Mouse (Mus musculus): ENCODE measurements around the gene Pknox1. TPM values are rescaled to one million over a fixed set of nuclear protein-coding genes. Genes with fewer than 3 reads are reported as not detected.

Pknox1 gene
- polyA plus RNA-seq, 1 experiment from 2014 or later, result 42.4 TPM

DNA sequence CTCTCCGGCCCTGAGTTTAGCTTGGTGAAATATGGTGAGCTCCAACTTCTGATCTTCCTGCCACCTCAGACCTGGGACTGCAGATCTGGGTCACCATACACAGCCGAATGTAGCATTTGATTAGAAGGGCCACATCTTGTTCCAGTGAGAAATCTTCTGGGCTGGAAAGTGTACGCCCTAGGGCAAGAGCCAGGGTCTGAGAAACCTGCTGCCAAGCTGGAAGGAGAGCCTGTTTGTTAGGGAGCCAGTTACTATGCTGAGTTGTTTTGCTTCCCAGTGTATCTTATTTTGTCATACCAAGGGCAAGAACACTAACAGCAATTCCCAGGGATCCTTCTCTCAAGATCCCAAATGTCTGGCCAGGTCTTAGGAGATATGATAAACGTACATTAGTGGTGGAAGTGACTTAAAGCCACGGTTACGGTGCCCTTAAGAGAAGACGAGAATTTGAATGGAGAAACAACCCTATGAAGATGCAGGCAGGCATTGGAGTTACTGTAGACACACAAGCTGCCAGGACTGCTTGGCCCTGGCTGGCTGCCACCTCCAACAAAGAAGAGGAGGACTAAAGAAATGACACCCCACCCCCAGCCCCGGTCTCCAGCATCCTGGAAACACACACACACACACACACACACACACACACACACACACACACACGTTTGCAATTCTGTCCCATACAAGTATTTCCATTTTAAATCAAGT, 73.5 kb downstream of the Pknox1 start:
- ATAC-seq (ENCODE audit: borderline replicate concordance, extremely low read depth, low FRiP score, low TSS enrichment), result no peak
- WGBS, result 38% methylated on average over 9 of the region's 9 CpGs
- peak overlapping the region; percentile 35; the same call in 1 of the 2 replicates for H3K9ac ChIP-seq
- peaks cover 14% of the 10 kb centered on the region for H3K27me3 ChIP-seq
- no peak overlapping the region for H3K4me3 ChIP-seq
- peaks cover 24% of the 10 kb centered on the region for H3K4me1 ChIP-seq
- no peaks in the 10 kb centered on the region for H3K36me3 ChIP-seq
- H3K27ac ChIP-seq, result peak overlapping the region; percentile 42; the same call in 1 of the 2 replicates
- peak overlapping the region; percentile 99 for H3K4me2 ChIP-seq
- H3K9me3 ChIP-seq, result no peaks in the 10 kb centered on the region

DNA sequence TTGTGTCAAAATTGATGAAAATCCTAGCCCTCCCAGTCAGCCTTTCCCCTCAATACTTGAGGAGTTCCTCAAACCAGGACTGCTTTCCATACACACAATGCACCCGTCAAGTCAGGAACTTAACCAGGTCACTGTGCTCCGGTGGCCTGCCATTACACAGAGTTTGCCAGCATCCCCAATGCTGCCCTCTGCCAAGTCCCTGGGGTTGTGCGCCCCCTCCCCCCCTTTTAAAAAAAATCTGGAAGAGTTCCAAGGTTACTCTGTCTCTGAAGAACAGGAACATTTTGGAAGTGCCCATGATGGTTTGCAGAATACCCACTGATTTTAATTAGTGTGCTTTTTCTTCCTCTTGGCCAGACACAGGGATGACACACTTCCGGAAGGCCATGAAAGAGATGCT, 75.1 kb downstream of the Pknox1 start:
- no peak for ATAC-seq (ENCODE audit: borderline replicate concordance, extremely low read depth, low FRiP score, low TSS enrichment)
- Histone ChIP-seq H3K4me3 (no peak overlapping the region), H3K27ac (no peak overlapping the region), H3K4me2 (no peak overlapping the region), H3K27me3 (peaks cover 14% of the 10 kb centered on the region), H3K9ac (no peak overlapping the region), H3K4me1 (peaks cover 24% of the 10 kb centered on the region), H3K9me3 (no peaks in the 10 kb centered on the region), H3K36me3 (no peaks in the 10 kb centered on the region)
- WGBS, result 52% methylated on average over 4 of the region's 4 CpGs

DNA sequence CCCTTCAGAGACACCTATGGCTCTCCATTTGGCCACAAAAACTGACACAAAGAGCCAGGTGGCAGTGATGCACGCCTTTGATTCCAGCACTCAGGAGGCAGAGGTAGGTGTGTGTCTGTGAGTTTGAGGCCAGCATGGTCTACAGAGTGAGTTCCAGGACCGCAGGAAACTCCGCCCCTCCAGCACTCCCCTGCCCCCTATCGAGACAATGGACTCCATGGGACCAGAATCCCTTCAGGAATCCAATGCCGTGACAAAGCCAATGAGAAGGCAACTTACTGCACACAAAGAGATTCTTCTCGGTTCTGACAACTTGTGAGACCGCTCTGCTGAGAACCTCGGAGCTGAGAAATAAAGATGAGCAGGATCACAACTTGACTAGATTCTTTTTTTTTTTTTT, 77.8 kb downstream of the Pknox1 start:
- ATAC-seq (ENCODE audit: borderline replicate concordance, extremely low read depth, low FRiP score, low TSS enrichment), result no peak
- Histone ChIP-seq H3K4me1 (peaks cover 13% of the 10 kb centered on the region), H3K9ac (no peak overlapping the region), H3K36me3 (peaks cover 17% of the 10 kb centered on the region), H3K4me3 (no peak overlapping the region), H3K27ac (no peak overlapping the region), H3K4me2 (no peak overlapping the region), H3K27me3 (no peaks in the 10 kb centered on the region), H3K9me3 (no peaks in the 10 kb centered on the region)
- 46% methylated on average over 8 of the region's 8 CpGs for WGBS

- Histone ChIP-seq H3K4me3 (no peak overlapping the region), H3K4me1 (peaks cover 7% of the 10 kb centered on the region), H3K9me3 (no peaks in the 10 kb centered on the region), H3K27me3 (no peaks in the 10 kb centered on the region), H3K27ac (no peak overlapping the region), H3K36me3 (peaks cover 23% of the 10 kb centered on the region), H3K4me2 (no peak overlapping the region), H3K9ac (no peak overlapping the region)
- WGBS, result 68% methylated on average over 4 of the region's 4 CpGs
- ATAC-seq (ENCODE audit: borderline replicate concordance, extremely low read depth, low FRiP score, low TSS enrichment), result no peak
Observed at GRCm38 (mm10) chr17:31642913-31643312, 78.4 kb downstream of the Pknox1 start.

DNA sequence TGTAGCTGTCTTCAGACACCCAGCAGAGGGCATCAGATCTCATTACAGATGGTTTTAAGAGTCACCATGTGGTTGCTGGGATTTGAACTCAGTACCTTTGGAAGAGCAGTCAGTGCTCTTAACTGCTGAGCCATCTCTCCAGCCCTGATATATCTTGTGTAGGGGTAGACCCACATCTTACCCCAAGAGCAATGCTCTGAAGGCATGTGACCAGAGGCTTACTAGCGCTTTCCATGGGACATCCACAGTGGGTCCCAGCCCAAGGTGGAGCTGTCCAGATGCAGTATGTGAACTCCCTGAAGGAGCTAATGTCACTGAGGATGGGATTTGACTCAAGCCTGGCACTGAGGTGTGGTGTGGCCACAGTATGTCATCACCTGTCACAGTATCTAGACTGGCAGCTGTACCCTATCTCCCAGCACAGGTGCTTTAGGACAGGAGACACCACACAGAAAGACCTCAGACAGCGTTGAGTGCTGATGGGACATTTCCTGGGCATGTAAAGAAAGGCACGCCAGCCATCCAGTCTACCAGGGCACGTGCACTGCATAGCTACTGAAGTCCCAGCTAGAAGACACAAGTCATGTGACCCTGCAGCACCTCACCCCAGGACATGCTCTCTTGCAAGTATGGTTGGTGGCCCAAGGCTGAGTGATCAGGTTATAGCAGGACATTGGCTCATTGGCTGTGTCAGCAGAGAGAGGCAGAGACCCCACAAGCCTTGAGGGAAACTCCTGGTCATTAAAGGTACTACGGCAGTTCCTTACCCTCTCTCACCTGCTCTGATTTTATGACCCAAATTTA, 81.9 kb downstream of the Pknox1 start:
- 93% methylated on average over 5 of the region's 5 CpGs for WGBS
- ATAC-seq (ENCODE audit: borderline replicate concordance, extremely low read depth, low FRiP score, low TSS enrichment), result no peak
- no peaks in the 10 kb centered on the region for H3K27me3 ChIP-seq

DNA sequence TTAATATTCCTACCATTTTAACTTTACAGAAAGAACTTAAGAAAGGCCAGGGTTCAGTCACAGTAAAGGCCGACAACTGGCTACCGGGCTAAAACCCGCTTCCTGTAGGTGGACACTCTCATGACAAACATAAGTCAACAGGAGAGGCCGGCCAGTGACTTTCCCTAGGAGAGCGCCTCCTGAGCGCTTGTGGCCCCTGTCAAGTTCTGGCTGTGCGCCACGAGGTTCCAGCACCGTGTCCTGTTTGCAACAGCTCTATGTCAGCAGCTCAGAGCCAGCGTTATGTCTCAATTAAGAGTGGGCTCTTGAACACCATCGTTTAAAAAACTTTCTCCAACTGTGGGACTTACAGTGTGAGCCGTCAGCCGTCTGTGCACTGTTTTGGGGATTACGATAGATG, 87.6 kb downstream of the Pknox1 start:
- Histone ChIP-seq H3K36me3 (peaks cover 88% of the 10 kb centered on the region), H3K9ac (no peak overlapping the region), H3K4me2 (no peak overlapping the region), H3K4me3 (no peak overlapping the region), H3K9me3 (no peaks in the 10 kb centered on the region), H3K4me1 (peaks cover 13% of the 10 kb centered on the region), H3K27me3 (no peaks in the 10 kb centered on the region), H3K27ac (no peak overlapping the region)
- WGBS, result 73% methylated on average over 14 of the region's 14 CpGs
- ATAC-seq (ENCODE audit: borderline replicate concordance, extremely low read depth, low FRiP score, low TSS enrichment), result no peak

More for the DNA sequence above, 81.9 kb downstream of the Pknox1 start:
- Histone ChIP-seq H3K4me1 (no peaks in the 10 kb centered on the region), H3K27ac (no peak overlapping the region), H3K36me3 (peaks cover 57% of the 10 kb centered on the region), H3K4me3 (no peak overlapping the region), H3K9ac (no peak overlapping the region), H3K4me2 (no peak overlapping the region), H3K9me3 (no peaks in the 10 kb centered on the region)

DNA sequence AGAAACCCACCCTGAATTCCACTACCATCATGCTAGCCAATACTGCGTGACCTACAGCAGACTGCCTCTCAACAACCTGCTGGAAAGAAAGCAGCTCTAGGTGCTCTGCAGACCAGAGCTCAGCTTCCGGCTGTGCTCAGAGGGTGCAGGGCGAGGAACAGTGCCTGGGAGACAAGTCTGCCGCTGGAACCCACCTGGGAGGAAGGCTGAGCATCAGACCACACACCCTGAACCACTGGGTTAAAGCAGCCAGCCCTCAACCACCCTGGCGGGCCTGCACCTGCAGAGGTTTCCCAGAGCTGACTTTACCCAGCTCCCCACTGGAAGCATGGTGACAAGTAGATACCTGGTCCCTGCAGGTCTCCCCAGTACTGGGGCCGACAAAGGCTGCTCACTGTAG, 88.7 kb downstream of the Pknox1 start:
- Histone ChIP-seq H3K9me3 (no peaks in the 10 kb centered on the region), H3K4me1 (peaks cover 17% of the 10 kb centered on the region), H3K4me2 (no peak overlapping the region), H3K27me3 (no peaks in the 10 kb centered on the region), H3K4me3 (no peak overlapping the region), H3K9ac (no peak overlapping the region), H3K36me3 (peaks cover 77% of the 10 kb centered on the region), H3K27ac (0 out of 2 replicates have a peak overlapping the region, but pooled peaks have one; percentile 25)
- ATAC-seq (ENCODE audit: borderline replicate concordance, extremely low read depth, low FRiP score, low TSS enrichment), result 0 out of 2 replicates have a peak, but pooled peaks have one; percentile 47
- 73% methylated on average over 6 of the region's 6 CpGs for WGBS

- Histone ChIP-seq H3K9me3 (no peaks in the 10 kb centered on the region), H3K4me1 (peaks cover 21% of the 10 kb centered on the region), H3K4me2 (no peak overlapping the region), H3K4me3 (no peak overlapping the region), H3K36me3 (peaks cover 56% of the 10 kb centered on the region), H3K27me3 (no peaks in the 10 kb centered on the region), H3K27ac (no peak overlapping the region), H3K9ac (no peak overlapping the region)
- no peak for ATAC-seq (ENCODE audit: borderline replicate concordance, extremely low read depth, low FRiP score, low TSS enrichment)
- 65% methylated on average over 4 of the region's 4 CpGs for WGBS
Observed at GRCm38 (mm10) chr17:31655366-31655765, 90.8 kb downstream of the Pknox1 start.

- Histone ChIP-seq H3K4me1 (peaks cover 21% of the 10 kb centered on the region), H3K27ac (no peak overlapping the region), H3K9me3 (no peaks in the 10 kb centered on the region), H3K4me2 (peak overlapping the region; percentile 70; the same call in 1 of the 2 replicates), H3K4me3 (peak overlapping the region; percentile 77; the same call in 1 of the 2 replicates), H3K27me3 (no peaks in the 10 kb centered on the region), H3K9ac (no peak overlapping the region), H3K36me3 (peaks cover 43% of the 10 kb centered on the region)
- 77% methylated on average over 5 of the region's 5 CpGs for WGBS
- no peak for ATAC-seq (ENCODE audit: borderline replicate concordance, extremely low read depth, low FRiP score, low TSS enrichment)
Observed at GRCm38 (mm10) chr17:31656682-31657081, 92.1 kb downstream of the Pknox1 start.

Small RNAs within 50 kb of the gene (microRNA-seq; reads per million reads assigned to microRNA genes)
- gene Gm24970, result not detected

Other genes starting within 250 kb of the Pknox1 start
- gene Pde9a, start 178.5 kb upstream of the Pknox1 start, polyA plus RNA-seq (2015; fragmentation: Nextera tagmentation; extraction: Ambion mirVana), result 34.8 and 35.8 TPM in 2 replicates
- gene Wdr4, start 44.8 kb upstream of the Pknox1 start, polyA plus RNA-seq (2015; fragmentation: Nextera tagmentation; extraction: Ambion mirVana), result 38.0 and 39.9 TPM in 2 replicates
- gene Ndufv3, start 44.6 kb upstream of the Pknox1 start, polyA plus RNA-seq (2015; fragmentation: Nextera tagmentation; extraction: Ambion mirVana), result 237 and 240 TPM in 2 replicates
- 3.2 and 3.6 TPM in 2 replicates for gene Cbs, start 72.5 kb downstream of the Pknox1 start, polyA plus RNA-seq (2015; fragmentation: Nextera tagmentation; extraction: Ambion mirVana)
- gene U2af1, start 94.2 kb downstream of the Pknox1 start, polyA plus RNA-seq (2015; fragmentation: Nextera tagmentation; extraction: Ambion mirVana), result 332 and 360 TPM in 2 replicates
- not detected in 2 replicates for gene Cryaa, start 113.1 kb downstream of the Pknox1 start, polyA plus RNA-seq (2015; fragmentation: Nextera tagmentation; extraction: Ambion mirVana)